Mouse (Mus musculus) left cerebral cortex, adult 2 months (tissue): ENCODE measurements at regions not wholly inside any gene's neighbourhood (a gene's known extent, or its start where the extent isn't known, plus 50 kb on each side); places are given as distances from the start of the nearest gene placed in this dataset.
A peak's percentile ranks its signal among the peaks of the same experiment; 100 is the strongest.

ENCODE experiments used
- DNase-seq, 2 experiments: peaks; one replicate each; pipeline ENCODE4 v3.0.0; 2021 to 2022; ENCODE audit warnings: low spot score in 2 of 2, mixed read lengths in 1 of 2; ENCODE audit errors: extremely low spot score in 1 of 2
- H3K27ac ChIP-seq: fragments of 200-600 bp; 2 replicates; pipeline ENCODE4 v1.8.1; 2022
- H3K4me3 ChIP-seq: fragments of 200-600 bp; 2 replicates; pipeline ENCODE4 v1.8.1; 2022
- CTCF ChIP-seq: fragments of 200-600 bp; IDR thresholded peaks from 2 replicates; pipeline ENCODE4 v1.8.1; 2022; ENCODE audit warnings: antibody characterized with exemption, mild to moderate bottlenecking, moderate library complexity
- intact Hi-C: fragments of 180-260 bp; cut with DNase I; formaldehyde crosslinking; loops from one replicate; pipeline ENCODE4 v1.15.1; 2025

GRCm38 (mm10) chr17:75795772-75796171 is 244.0 kb upstream of the Fam98a start:
- no peak for DNase-seq
- intact Hi-C loops = no loop called here
- Histone ChIP-seq H3K27ac (no peak overlapping the region), H3K4me3 (no peak overlapping the region)
- no peak for TF ChIP-seq CTCF

GRCm38 (mm10) chr17:75779770-75780169 is 228.0 kb upstream of the Fam98a start:
- no peak overlapping the region for H3K4me3 ChIP-seq
- no peak for DNase-seq
- intact Hi-C loops = loop anchor here (5.0 kb wide), 3 partner anchors 72 to 162 kb away; no protein-coding TSS in a partner anchor
- H3K27ac ChIP-seq = no peak overlapping the region
- peak; percentile 47 for TF ChIP-seq CTCF

- intact Hi-C loops = loop anchor here (5.0 kb wide), 2 partner anchors 69 to 159 kb away; no protein-coding TSS in a partner anchor
- TF ChIP-seq CTCF = no peak
- DNase-seq = peak in 1 of 2 experiments; percentile 11
- no peak overlapping the region for H3K4me3 ChIP-seq
- H3K27ac ChIP-seq = no peak overlapping the region
Observed at GRCm38 (mm10) chr17:75776611-75777010, 224.9 kb upstream of the Fam98a start.

GRCm38 (mm10) chr17:75775518-75775917 is 223.8 kb upstream of the Fam98a start:
- DNase-seq = no peak
- no peak for TF ChIP-seq CTCF
- Histone ChIP-seq H3K27ac (no peak overlapping the region), H3K4me3 (no peak overlapping the region)
- intact Hi-C loops = loop anchor here (5.0 kb wide), 2 partner anchors 68 to 158 kb away; no protein-coding TSS in a partner anchor

GRCm38 (mm10) chr17:75772861-75773260 is 221.1 kb upstream of the Fam98a start:
- DNase-seq = no peak
- no peak overlapping the region for H3K4me3 ChIP-seq
- H3K27ac ChIP-seq = no peak overlapping the region
- intact Hi-C loops = no loop called here
- no peak for TF ChIP-seq CTCF

GRCm38 (mm10) chr17:75768654-75769053 is 216.9 kb upstream of the Fam98a start:
- intact Hi-C loops = no loop called here

GRCm38 (mm10) chr17:75763391-75763790 is 211.6 kb upstream of the Fam98a start:
- peak; percentile 17 to 31 for DNase-seq
- no peak overlapping the region for H3K27ac ChIP-seq
- intact Hi-C loops = no loop called here
- no peak overlapping the region for H3K4me3 ChIP-seq
- TF ChIP-seq CTCF = no peak

More at GRCm38 (mm10) chr17:75768654-75769053, 216.9 kb upstream of the Fam98a start:
- peak; percentile 15 for TF ChIP-seq CTCF
- H3K4me3 ChIP-seq = no peak overlapping the region
- no peak for DNase-seq
- H3K27ac ChIP-seq = no peak overlapping the region

GRCm38 (mm10) chr17:75756487-75756886 is 204.7 kb upstream of the Fam98a start:
- Histone ChIP-seq H3K4me3 (no peak overlapping the region), H3K27ac (no peak overlapping the region)
- no peak for DNase-seq
- intact Hi-C loops = no loop called here
- TF ChIP-seq CTCF = no peak

DNA sequence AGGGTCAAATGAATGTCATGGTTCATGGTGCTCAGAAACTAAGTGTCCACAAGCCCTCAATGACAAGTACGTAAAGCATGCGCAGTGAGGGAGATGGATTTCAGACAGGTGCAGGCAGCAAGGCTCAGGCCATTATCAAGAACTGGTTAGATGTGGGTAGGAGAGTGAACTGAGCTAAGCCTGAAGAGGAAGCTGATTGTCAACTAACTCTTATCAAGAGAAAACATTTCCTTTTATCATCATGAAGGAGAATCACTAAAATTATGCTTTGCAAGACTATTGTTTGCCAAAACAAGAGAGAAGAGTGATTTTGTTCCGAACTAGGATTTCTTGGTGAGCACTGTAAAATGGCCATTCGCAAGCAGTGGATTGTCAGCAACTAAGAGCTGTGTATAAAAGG is 164.7 kb upstream of the Fam98a start:
- H3K4me3 ChIP-seq = no peak overlapping the region
- DNase-seq = no peak
- TF ChIP-seq CTCF = no peak
- intact Hi-C loops = no loop called here
- H3K27ac ChIP-seq = no peak overlapping the region

GRCm38 (mm10) chr17:75714578-75714977 is 162.8 kb upstream of the Fam98a start:
- no peak for DNase-seq
- Histone ChIP-seq H3K27ac (no peak overlapping the region), H3K4me3 (no peak overlapping the region)
- no peak for TF ChIP-seq CTCF
- intact Hi-C loops = no loop called here

DNA sequence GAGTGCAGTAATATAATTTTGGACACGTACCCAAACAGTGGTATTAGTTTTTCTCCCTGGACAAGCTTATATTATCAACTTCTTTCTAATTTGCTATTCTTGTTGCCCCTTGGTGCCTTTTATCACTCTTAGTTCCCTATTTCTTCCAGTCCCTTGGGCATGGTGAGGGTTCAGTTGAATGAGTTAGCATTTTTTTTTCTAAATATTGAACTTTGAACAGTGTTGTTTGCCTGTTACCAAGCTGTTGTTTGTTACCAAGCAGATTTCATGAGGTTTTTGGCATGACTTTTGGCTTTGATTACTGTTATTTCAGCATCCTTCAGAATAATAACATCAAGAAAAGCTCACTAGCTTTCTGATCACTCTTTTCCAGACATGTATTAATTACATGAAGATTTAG is 162.3 kb upstream of the Fam98a start:
- no peak overlapping the region for H3K4me3 ChIP-seq
- no peak overlapping the region for H3K27ac ChIP-seq
- TF ChIP-seq CTCF = no peak
- no peak for DNase-seq
- intact Hi-C loops = no loop called here

DNA sequence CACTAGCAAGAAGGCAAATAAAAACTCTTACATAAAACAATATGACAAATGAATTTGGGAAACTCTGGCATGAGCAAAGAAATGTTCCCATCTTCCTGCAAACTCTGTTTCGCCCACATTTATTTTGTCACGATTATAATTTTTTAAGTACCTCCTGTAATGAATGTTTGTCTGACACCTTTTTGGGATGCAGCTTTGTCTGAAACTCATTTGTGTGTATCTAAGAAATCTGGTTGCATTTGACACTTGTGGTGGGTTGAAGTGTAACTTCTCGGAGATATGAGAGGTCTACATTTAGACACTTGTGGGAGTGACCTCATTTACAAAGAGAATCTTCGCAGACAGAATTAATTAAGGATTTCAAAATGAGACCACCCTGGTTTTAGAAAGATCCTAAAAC is 155.9 kb upstream of the Fam98a start:
- no peak for DNase-seq
- intact Hi-C loops = loop anchor here (5.0 kb wide), 1 partner anchor 70 kb away; no protein-coding TSS in a partner anchor
- TF ChIP-seq CTCF = no peak
- H3K27ac ChIP-seq = no peak overlapping the region
- no peak overlapping the region for H3K4me3 ChIP-seq

DNA sequence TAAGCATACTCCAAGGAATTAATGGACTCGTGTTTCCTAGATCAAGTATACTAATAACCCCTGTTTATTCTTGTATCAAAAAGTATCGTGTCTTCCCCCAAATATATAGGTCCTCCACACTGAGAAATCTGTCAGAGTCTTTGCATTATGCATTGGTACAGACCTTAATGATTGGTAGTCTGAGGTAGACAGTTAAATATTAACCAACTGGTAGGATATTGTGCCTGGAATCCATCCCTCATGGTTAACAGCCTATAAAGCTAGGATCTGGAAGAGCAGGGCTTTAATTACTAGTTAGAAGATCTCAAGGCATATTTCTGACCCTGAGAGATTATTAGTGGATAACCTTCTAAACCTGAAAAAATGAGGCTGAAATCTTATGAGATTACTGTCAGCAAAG is 153.6 kb upstream of the Fam98a start:
- TF ChIP-seq CTCF = no peak
- DNase-seq = no peak
- intact Hi-C loops = loop anchor here (5.0 kb wide), 1 partner anchor 72 kb away; no protein-coding TSS in a partner anchor
- H3K27ac ChIP-seq = no peak overlapping the region
- H3K4me3 ChIP-seq = no peak overlapping the region
